Mouse (Mus musculus) lung, postnatal 25 days (tissue): ENCODE measurements around the gene Fam13c.
"Not testable (repeated sequence)": the region's sequence is repeated elsewhere in the genome, so short reads cannot be mapped to it uniquely, and the experiment has no call there.

Experiments used
- DNase-seq: peaks from one replicate; pipeline ENCODE4 v3.0.0; 2022; ENCODE audit warnings: low spot score

The Fam13c gene

GRCm38 (mm10) chr10:70439676-70440521, at the start of gene Fam13c:
Gene Fam13c (plus strand): TSS chr10:70440481.
- no peak for DNase-seq

GRCm38 (mm10) chr10:70395900-70396299, 44.4 kb upstream of the Fam13c start:
- no peak for DNase-seq

- no peak for DNase-seq
Observed at GRCm38 (mm10) chr10:70398224-70398623, 42.1 kb upstream of the Fam13c start.

GRCm38 (mm10) chr10:70402006-70402405, 38.3 kb upstream of the Fam13c start:
- no peak for DNase-seq

- no peak for DNase-seq
Observed at GRCm38 (mm10) chr10:70402711-70403110, 37.6 kb upstream of the Fam13c start.

GRCm38 (mm10) chr10:70417811-70418486, 22.3 kb upstream of the Fam13c start:
- peak; percentile 15 for DNase-seq

GRCm38 (mm10) chr10:70419282-70420264, 20.7 kb upstream of the Fam13c start:
- peak; percentile 18 for DNase-seq

GRCm38 (mm10) chr10:70426373-70426772, 13.9 kb upstream of the Fam13c start:
- DNase-seq: no peak

- DNase-seq: no peak
Observed at GRCm38 (mm10) chr10:70428121-70428662, 12.1 kb upstream of the Fam13c start.

- no peak for DNase-seq
Observed at GRCm38 (mm10) chr10:70429341-70429740, 10.9 kb upstream of the Fam13c start.

- DNase-seq: no peak
Observed at GRCm38 (mm10) chr10:70433334-70433733, 6.9 kb upstream of the Fam13c start.

- DNase-seq: not testable (repeated sequence)
Observed at GRCm38 (mm10) chr10:70433736-70434135, 6.5 kb upstream of the Fam13c start.

GRCm38 (mm10) chr10:70436656-70437055, 3.6 kb upstream of the Fam13c start:
- DNase-seq: no peak

- peak; percentile 61 for DNase-seq
Observed at GRCm38 (mm10) chr10:70437289-70437688, 3.0 kb upstream of the Fam13c start.

GRCm38 (mm10) chr10:70440639-70441461, 569 bp downstream of the Fam13c start:
- peak; percentile 10 for DNase-seq

- no peak for DNase-seq
Observed at GRCm38 (mm10) chr10:70442156-70442555, 1.9 kb downstream of the Fam13c start.

GRCm38 (mm10) chr10:70442623-70443022, 2.3 kb downstream of the Fam13c start:
- no peak for DNase-seq

GRCm38 (mm10) chr10:70447787-70448186, 7.5 kb downstream of the Fam13c start:
- no peak for DNase-seq

- no peak for DNase-seq
Observed at GRCm38 (mm10) chr10:70449206-70449605, 8.9 kb downstream of the Fam13c start.

GRCm38 (mm10) chr10:70455886-70456305, 15.6 kb downstream of the Fam13c start:
- peak; percentile 18 for DNase-seq
